Mouse (Mus musculus) layer of hippocampus, adult 2 months (tissue): Measurements from ENCODE around the gene Dmwd. TPM values are rescaled to one million over a fixed set of nuclear protein-coding genes. Genes with fewer than 3 reads are reported as not detected.

Experiments
- DNase-seq, 2 experiments: peaks; one replicate each; pipeline ENCODE4 v3.0.0; 2022; ENCODE audit warnings: low spot score in 2 of 2
- H3K27ac ChIP-seq: fragments of 200-600 bp; 2 replicates; pipeline ENCODE4 v1.8.1; 2022
- H3K4me3 ChIP-seq: fragments of 200-600 bp; 2 replicates; pipeline ENCODE4 v1.8.1; 2022; ENCODE audit warnings: mild to moderate bottlenecking
- CTCF ChIP-seq: fragments of 200-600 bp; conservative IDR thresholded peaks from 2 replicates; pipeline ENCODE4 v1.8.1; 2022; ENCODE audit warnings: antibody characterized with exemption, mild to moderate bottlenecking, moderate library complexity
- total RNA-seq, 2 experiments: library from RNA; stranded (reverse); gene quantifications; 2 replicates each; pipeline ENCODE4 v1.2.3; 2021

The Dmwd gene
- total RNA-seq, 2 experiments from 2014 or later = 154 TPM

GRCm38 (mm10) chr7:19092381-19093173 is 16.6 kb downstream of the Dmwd start:
- Histone ChIP-seq H3K4me3 (no peak overlapping the region), H3K27ac (peak overlapping the region; percentile 4; the same call in 1 of the 2 replicates)
- no peak for TF ChIP-seq CTCF
- DNase-seq = no peak

- peak overlapping the region; percentile 53 for H3K27ac ChIP-seq
- peak overlapping the region; percentile 63 for H3K4me3 ChIP-seq
- peak; percentile 83 for TF ChIP-seq CTCF
- DNase-seq = peak; percentile 55 to 79
Measured at GRCm38 (mm10) chr7:19093174-19093521, 17.1 kb downstream of the Dmwd start.

GRCm38 (mm10) chr7:19093537-19094385 is 17.7 kb downstream of the Dmwd start:
- DNase-seq = peak; percentile 77 to 79
- peak overlapping the region; percentile 87 for H3K27ac ChIP-seq
- H3K4me3 ChIP-seq = peak overlapping the region; percentile 63
- no peak for TF ChIP-seq CTCF

GRCm38 (mm10) chr7:19094471-19094825 is 18.4 kb downstream of the Dmwd start, which contains the start of gene Six5:
Gene Six5 (plus strand): TSS chr7:19094594.
- DNase-seq = no peak
- peak within 1 kb of the TSS; percentile 63 for H3K4me3 ChIP-seq
- peak within 1 kb of the TSS; percentile 87 for H3K27ac ChIP-seq
- TF ChIP-seq CTCF = no peak

- peak overlapping the region; percentile 63 for H3K4me3 ChIP-seq
- peak overlapping the region; percentile 87 for H3K27ac ChIP-seq
- 0 out of 2 replicates have a peak, but pooled peaks have one; percentile 10 for TF ChIP-seq CTCF
- DNase-seq = no peak
Measured at GRCm38 (mm10) chr7:19094826-19095750, 19.1 kb downstream of the Dmwd start.

GRCm38 (mm10) chr7:19095751-19096110 is 19.7 kb downstream of the Dmwd start:
- no peak for TF ChIP-seq CTCF
- no peak for DNase-seq
- Histone ChIP-seq H3K27ac (no peak overlapping the region), H3K4me3 (peak overlapping the region; percentile 63)

- Histone ChIP-seq H3K4me3 (no peak overlapping the region), H3K27ac (no peak overlapping the region)
- no peak for TF ChIP-seq CTCF
- DNase-seq = no peak
Measured at GRCm38 (mm10) chr7:19096421-19096976, 20.5 kb downstream of the Dmwd start.

GRCm38 (mm10) chr7:19097217-19097616 is 21.2 kb downstream of the Dmwd start:
- H3K4me3 ChIP-seq = no peak overlapping the region
- DNase-seq = no peak
- no peak overlapping the region for H3K27ac ChIP-seq
- TF ChIP-seq CTCF = no peak

- no peak for TF ChIP-seq CTCF
- DNase-seq = no peak
- Histone ChIP-seq H3K27ac (no peak overlapping the region), H3K4me3 (no peak overlapping the region)
Measured at GRCm38 (mm10) chr7:19097863-19098262, 21.8 kb downstream of the Dmwd start.

GRCm38 (mm10) chr7:19098811-19099210 is 22.8 kb downstream of the Dmwd start:
- no peak overlapping the region for H3K4me3 ChIP-seq
- no peak for TF ChIP-seq CTCF
- H3K27ac ChIP-seq = no peak overlapping the region
- no peak for DNase-seq

- no peak for TF ChIP-seq CTCF
- DNase-seq = no peak
- H3K4me3 ChIP-seq = no peak overlapping the region
- no peak overlapping the region for H3K27ac ChIP-seq
Measured at GRCm38 (mm10) chr7:19100290-19100689, 24.3 kb downstream of the Dmwd start.

- no peak overlapping the region for H3K27ac ChIP-seq
- H3K4me3 ChIP-seq = no peak overlapping the region
- no peak for TF ChIP-seq CTCF
- no peak for DNase-seq
Measured at GRCm38 (mm10) chr7:19103741-19104140, 27.7 kb downstream of the Dmwd start.
